Mouse (Mus musculus): Measurements from ENCODE around the gene Polr2i. TPM values are rescaled to one million over a fixed set of nuclear protein-coding genes. Genes with fewer than 3 reads are reported as not detected.
A peak's percentile ranks its signal among the peaks of the same experiment; 100 is the strongest.

Polr2i gene
- total RNA-seq, 1 experiment: 209 TPM

DNA sequence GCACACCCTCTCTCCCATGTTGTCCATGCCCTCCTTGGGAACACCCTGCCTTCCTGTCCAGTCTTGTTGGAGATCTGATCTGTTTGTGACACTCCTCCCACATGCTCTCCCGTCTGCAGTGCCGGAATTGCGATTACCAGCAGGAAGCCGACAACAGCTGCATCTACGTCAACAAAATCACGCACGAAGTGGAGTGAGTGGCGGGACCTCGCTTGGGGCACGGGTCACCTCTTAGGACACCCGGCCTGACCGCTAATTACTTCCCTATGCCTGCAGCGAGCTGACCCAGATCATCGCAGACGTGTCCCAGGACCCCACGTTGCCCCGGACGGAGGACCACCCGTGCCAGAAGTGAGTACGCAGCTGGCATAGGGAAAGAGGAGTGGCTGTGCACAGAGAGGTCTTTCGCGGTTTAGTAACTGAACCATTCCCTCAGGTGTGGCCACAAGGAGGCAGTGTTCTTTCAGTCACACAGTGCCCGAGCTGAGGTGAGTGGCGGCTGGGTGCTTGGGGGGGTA, 942 bp downstream of the Polr2i start:
- TF ChIP-seq ZC3H11A (IDR thresholded peaks at IDR 0.05; ENCODE audit: borderline replicate concordance, low read depth, low read length) (no peak), HCFC1 (IDR thresholded peaks at IDR 0.05; ENCODE audit: borderline replicate concordance, insufficient read depth, low read length) (no peak), MAFK (IDR thresholded peaks at IDR 0.05; ENCODE audit: insufficient read depth, low read depth, low read length) (no peak), CHD2 (IDR thresholded peaks at IDR 0.05; ENCODE audit: low read depth, low read length) (no peak), ZNF384 (IDR thresholded peaks at IDR 0.05; ENCODE audit: low read depth, low read length) (no peak)
- Histone ChIP-seq H3K4me3 (ENCODE audit: insufficient read depth in 1 of 2, low read depth in 1 of 2, low read length in 2 of 2, poor library complexity in 1 of 2, severe bottlenecking in 1 of 2) (peak overlapping the region; percentile 81 to 84), H3K27ac (ENCODE audit: insufficient read depth, low read depth, low read length, poor library complexity, severe bottlenecking) (peak overlapping the region; percentile 37), H3K36me3 (ENCODE audit: control insufficient read depth, insufficient read depth, low read length, poor library complexity, severe bottlenecking) (peaks cover 14% of the 10 kb centered on the region; the same call in 1 of the 2 replicates), H3K4me1 (ENCODE audit: control insufficient read depth in 2 of 2, insufficient read depth in 2 of 2, low read length in 2 of 2, poor library complexity in 1 of 2) (peaks cover 0 to 8% of the 10 kb centered on the region in 2 experiments; a peak in 1 of 4 replicates), H3K9me3 (ENCODE audit: control insufficient read depth, insufficient read depth, low read depth, low read length) (no peaks in the 10 kb centered on the region), H3K9ac (ENCODE audit: insufficient read depth, low read depth, low read length, poor library complexity, severe bottlenecking) (peak overlapping the region; percentile 88)
- DNase-seq (ENCODE audit: low read depth, low spot score): peak; percentile 69
- in situ Hi-C loops (cut with MboI; ENCODE audit: low sequenced_read_pairs in 2 of 2, unreplicated experiment in 2 of 2): no loop called here

DNA sequence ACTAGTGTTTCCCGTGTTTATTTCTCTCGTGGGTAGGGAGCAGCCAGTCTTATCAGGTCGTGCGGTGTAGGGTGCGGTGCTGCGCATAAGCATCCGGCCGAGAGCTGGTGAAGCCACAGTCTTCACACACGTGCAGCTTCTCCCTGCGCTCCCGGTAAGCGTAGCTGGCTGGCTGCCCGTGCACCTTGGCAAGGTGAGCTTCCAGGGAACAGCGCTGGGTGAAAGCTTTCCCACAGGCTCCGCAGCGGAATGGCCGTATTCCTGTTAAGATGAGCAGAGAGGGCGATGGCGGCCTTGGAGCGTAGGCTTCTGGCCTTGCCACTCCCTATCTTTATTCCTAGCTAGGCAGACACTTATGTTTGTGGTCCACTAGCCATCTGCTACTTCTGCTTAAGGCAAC, 1.6 kb downstream of the Polr2i start:
- Histone ChIP-seq H3K9me3 (ENCODE audit: control insufficient read depth, insufficient read depth, low read depth, low read length) (no peaks in the 10 kb centered on the region), H3K27ac (ENCODE audit: insufficient read depth, low read depth, low read length, poor library complexity, severe bottlenecking) (0 out of 2 replicates have a peak overlapping the region, but pooled peaks have one; percentile 26), H3K9ac (ENCODE audit: insufficient read depth, low read depth, low read length, poor library complexity, severe bottlenecking) (peak overlapping the region; percentile 78), H3K4me3 (ENCODE audit: insufficient read depth in 1 of 2, low read depth in 1 of 2, low read length in 2 of 2, poor library complexity in 1 of 2, severe bottlenecking in 1 of 2) (peak overlapping the region; percentile 81 to 84), H3K36me3 (ENCODE audit: control insufficient read depth, insufficient read depth, low read length, poor library complexity, severe bottlenecking) (peaks cover 12% of the 10 kb centered on the region; the same call in 1 of the 2 replicates), H3K4me1 (ENCODE audit: control insufficient read depth in 2 of 2, insufficient read depth in 2 of 2, low read length in 2 of 2, poor library complexity in 1 of 2) (peaks cover 0 to 8% of the 10 kb centered on the region in 2 experiments; a peak in 1 of 4 replicates)
- in situ Hi-C loops (cut with MboI; ENCODE audit: low sequenced_read_pairs in 2 of 2, unreplicated experiment in 2 of 2): no loop called here
- no peak for TF ChIP-seq ZNF384 (IDR thresholded peaks at IDR 0.05; ENCODE audit: low read depth, low read length)
- TF ChIP-seq MAFK (IDR thresholded peaks at IDR 0.05; ENCODE audit: insufficient read depth, low read depth, low read length): no peak
- no peak for TF ChIP-seq HCFC1 (IDR thresholded peaks at IDR 0.05; ENCODE audit: borderline replicate concordance, insufficient read depth, low read length)
- TF ChIP-seq ZC3H11A (IDR thresholded peaks at IDR 0.05; ENCODE audit: borderline replicate concordance, low read depth, low read length): no peak
- no peak for TF ChIP-seq CHD2 (IDR thresholded peaks at IDR 0.05; ENCODE audit: low read depth, low read length)
- DNase-seq (ENCODE audit: low read depth, low spot score): no peak

DNA sequence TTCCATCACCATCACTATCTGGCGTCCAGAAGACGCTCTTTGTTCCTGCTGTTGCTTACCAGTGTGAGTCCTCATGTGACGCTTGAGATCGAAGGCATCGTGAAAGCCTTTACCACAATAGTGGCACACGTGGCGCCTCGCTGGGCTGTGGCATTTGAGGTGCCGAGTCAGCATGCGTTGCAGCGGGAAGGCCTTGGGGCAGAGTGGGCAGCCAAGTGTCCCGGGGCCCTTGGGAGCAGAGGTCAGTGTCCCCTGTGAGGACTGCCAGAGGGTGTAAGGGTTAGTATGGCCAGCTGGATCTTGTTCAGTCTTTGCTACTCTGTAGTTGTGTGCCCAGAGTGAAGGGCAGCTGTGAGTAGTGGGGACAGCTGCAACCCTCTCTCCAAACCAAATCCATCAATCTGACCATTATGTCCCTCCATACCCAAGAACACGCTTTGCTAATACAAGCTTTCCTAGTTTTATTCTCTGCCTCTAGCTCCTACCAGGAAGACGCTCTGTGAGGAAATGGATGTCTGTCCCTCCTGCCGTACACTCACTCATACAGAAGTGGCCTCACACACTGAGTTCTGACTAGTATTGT, 2.6 kb downstream of the Polr2i start:
- no peak for DNase-seq (ENCODE audit: low read depth, low spot score)
- no peak overlapping the region for H3K27ac ChIP-seq (ENCODE audit: insufficient read depth, low read depth, low read length, poor library complexity, severe bottlenecking)
- no peak overlapping the region for H3K9ac ChIP-seq (ENCODE audit: insufficient read depth, low read depth, low read length, poor library complexity, severe bottlenecking)
- H3K4me3 ChIP-seq (ENCODE audit: insufficient read depth in 1 of 2, low read depth in 1 of 2, low read length in 2 of 2, poor library complexity in 1 of 2, severe bottlenecking in 1 of 2): no peak overlapping the region
- in situ Hi-C loops (cut with MboI; ENCODE audit: low sequenced_read_pairs in 2 of 2, unreplicated experiment in 2 of 2): no loop called here
- H3K9me3 ChIP-seq (ENCODE audit: control insufficient read depth, insufficient read depth, low read depth, low read length): no peaks in the 10 kb centered on the region
- H3K4me1 ChIP-seq (ENCODE audit: control insufficient read depth in 2 of 2, insufficient read depth in 2 of 2, low read length in 2 of 2, poor library complexity in 1 of 2): peaks cover 0 to 8% of the 10 kb centered on the region in 2 experiments; a peak in 1 of 4 replicates
- no peak for TF ChIP-seq ZC3H11A (IDR thresholded peaks at IDR 0.05; ENCODE audit: borderline replicate concordance, low read depth, low read length)
- no peak for TF ChIP-seq CHD2 (IDR thresholded peaks at IDR 0.05; ENCODE audit: low read depth, low read length)
- no peak for TF ChIP-seq ZNF384 (IDR thresholded peaks at IDR 0.05; ENCODE audit: low read depth, low read length)
- no peak for TF ChIP-seq MAFK (IDR thresholded peaks at IDR 0.05; ENCODE audit: insufficient read depth, low read depth, low read length)
- TF ChIP-seq HCFC1 (IDR thresholded peaks at IDR 0.05; ENCODE audit: borderline replicate concordance, insufficient read depth, low read length): no peak
- H3K36me3 ChIP-seq (ENCODE audit: control insufficient read depth, insufficient read depth, low read length, poor library complexity, severe bottlenecking): peaks cover 12% of the 10 kb centered on the region; the same call in 1 of the 2 replicates

DNA sequence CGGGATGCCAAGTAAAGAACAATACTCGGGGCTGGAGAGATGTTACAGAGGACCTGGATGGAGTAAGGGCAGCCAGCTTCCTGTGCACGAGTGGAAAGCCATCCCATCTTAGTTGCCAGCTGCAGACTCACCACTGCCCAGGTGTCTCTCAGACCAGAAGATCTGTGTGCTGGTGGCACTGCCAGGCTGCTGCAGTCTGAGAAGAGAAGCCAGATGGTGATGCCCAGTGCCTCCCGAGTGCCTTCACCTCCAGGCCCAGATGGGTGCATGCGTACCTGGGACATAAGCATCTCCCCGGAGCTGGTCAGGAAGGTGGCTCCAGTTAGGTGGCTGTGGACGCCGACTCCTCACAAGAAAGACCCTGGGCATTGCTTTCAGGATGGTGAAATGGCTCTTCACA, 3.3 kb downstream of the Polr2i start:
- peaks cover 16% of the 10 kb centered on the region for H3K36me3 ChIP-seq (ENCODE audit: control insufficient read depth, insufficient read depth, low read length, poor library complexity, severe bottlenecking)

More for the DNA sequence above, 3.3 kb downstream of the Polr2i start:
- H3K27ac ChIP-seq (ENCODE audit: insufficient read depth, low read depth, low read length, poor library complexity, severe bottlenecking): no peak overlapping the region
- DNase-seq (ENCODE audit: low read depth, low spot score): no peak
- peaks cover 0 to 8% of the 10 kb centered on the region in 2 experiments; a peak in 1 of 4 replicates for H3K4me1 ChIP-seq (ENCODE audit: control insufficient read depth in 2 of 2, insufficient read depth in 2 of 2, low read length in 2 of 2, poor library complexity in 1 of 2)
- no peak overlapping the region for H3K4me3 ChIP-seq (ENCODE audit: insufficient read depth in 1 of 2, low read depth in 1 of 2, low read length in 2 of 2, poor library complexity in 1 of 2, severe bottlenecking in 1 of 2)
- in situ Hi-C loops (cut with MboI; ENCODE audit: low sequenced_read_pairs in 2 of 2, unreplicated experiment in 2 of 2): no loop called here
- no peaks in the 10 kb centered on the region for H3K9me3 ChIP-seq (ENCODE audit: control insufficient read depth, insufficient read depth, low read depth, low read length)
- no peak for TF ChIP-seq ZC3H11A (IDR thresholded peaks at IDR 0.05; ENCODE audit: borderline replicate concordance, low read depth, low read length)
- no peak overlapping the region for H3K9ac ChIP-seq (ENCODE audit: insufficient read depth, low read depth, low read length, poor library complexity, severe bottlenecking)

Data from ES-E14 (cell line).